Mouse (Mus musculus): ENCODE results near the gene Ube2e2.
"Not testable (repeated sequence)": the region's sequence is repeated elsewhere in the genome, so short reads cannot be mapped to it uniquely, and the experiment has no call there.

DNA sequence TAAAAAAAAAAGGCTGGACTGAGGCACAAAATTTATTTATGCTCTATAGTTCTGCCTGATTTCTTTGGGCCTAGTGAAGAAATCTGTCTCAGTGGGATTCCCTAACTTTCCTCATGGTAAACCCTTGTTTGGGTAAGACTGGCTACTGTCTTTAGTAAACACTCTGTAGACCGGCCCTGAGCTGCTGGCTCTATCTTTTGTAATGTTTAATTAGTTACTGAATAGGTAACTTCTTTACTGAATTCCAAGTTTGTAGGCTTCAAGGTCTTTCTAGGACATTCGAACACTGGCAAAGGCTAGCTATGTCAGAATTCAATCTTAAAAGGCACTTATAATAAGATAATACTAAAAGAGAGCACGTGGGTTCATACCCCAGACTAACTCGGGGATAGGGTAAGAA is 355.0 kb downstream of the Ube2e2 start:
- not testable (repeated sequence) for TF ChIP-seq CTCF, POLR2A (IDR thresholded peaks at IDR 0.05; ENCODE audit: insufficient read depth, low read depth, low read length)

All from olfactory bulb, adult 2 months (tissue).